Mouse (Mus musculus): ENCODE data around the gene Hydin. TPM values are rescaled to one million over a fixed set of nuclear protein-coding genes. Genes with fewer than 3 reads are reported as not detected.

Gene Hydin
- polyA plus RNA-seq, 1 experiment from 2014 or later = 0.52 TPM

GRCm38 (mm10) chr8:110253986-110254385 is 12.8 kb upstream of the Hydin start:
- H3K4me2 ChIP-seq (ENCODE audit: low read length) = no peak overlapping the region
- 83% methylated on average over 4 of the region's 4 CpGs for WGBS
- no peaks in the 10 kb centered on the region for H3K36me3 ChIP-seq (ENCODE audit: control insufficient read depth, insufficient read depth)

GRCm38 (mm10) chr8:110265796-110266305 is 926 bp upstream of the Hydin start:
- no peak for ATAC-seq
- Histone ChIP-seq H3K4me2 (ENCODE audit: low read length) (no peak overlapping the region), H3K4me3 (replicated peaks; ENCODE audit: low read length) (no peak overlapping the region), H3K4me1 (replicated peaks; ENCODE audit: control insufficient read depth, insufficient read depth, low read length) (peaks cover 6% of the 10 kb centered on the region), H3K36me3 (ENCODE audit: control insufficient read depth, insufficient read depth) (no peaks in the 10 kb centered on the region), H3K9ac (replicated peaks; ENCODE audit: low read depth, low read length) (no peak overlapping the region), H3K27me3 (replicated peaks; ENCODE audit: control insufficient read depth, insufficient read depth, low read length) (no peaks in the 10 kb centered on the region), H3K27ac (ENCODE audit: low read length) (no peak overlapping the region), H3K9me3 (ENCODE audit: control insufficient read depth, low read length) (no peaks in the 10 kb centered on the region)
- WGBS = 67% methylated on average over 11 of the region's 11 CpGs

More at GRCm38 (mm10) chr8:110253986-110254385, 12.8 kb upstream of the Hydin start:
- Histone ChIP-seq H3K27me3 (replicated peaks; ENCODE audit: control insufficient read depth, insufficient read depth, low read length) (no peaks in the 10 kb centered on the region), H3K27ac (ENCODE audit: low read length) (no peak overlapping the region), H3K4me3 (replicated peaks; ENCODE audit: low read length) (no peak overlapping the region), H3K9me3 (ENCODE audit: control insufficient read depth, low read length) (no peaks in the 10 kb centered on the region), H3K9ac (replicated peaks; ENCODE audit: low read depth, low read length) (no peak overlapping the region), H3K4me1 (replicated peaks; ENCODE audit: control insufficient read depth, insufficient read depth, low read length) (no peaks in the 10 kb centered on the region)
- no peak for ATAC-seq

- no peaks in the 10 kb centered on the region for H3K9me3 ChIP-seq (ENCODE audit: control insufficient read depth, low read length)
- ATAC-seq = peak; percentile 32; the same call in 1 of the 2 replicates
- no peak overlapping the region for H3K27ac ChIP-seq (ENCODE audit: low read length)
- peak overlapping the region; percentile 37 for H3K4me3 ChIP-seq (replicated peaks; ENCODE audit: low read length)
- H3K36me3 ChIP-seq (ENCODE audit: control insufficient read depth, insufficient read depth) = no peaks in the 10 kb centered on the region
- H3K9ac ChIP-seq (replicated peaks; ENCODE audit: low read depth, low read length) = peak overlapping the region; percentile 29; the same call in 1 of the 2 replicates
- H3K4me2 ChIP-seq (ENCODE audit: low read length) = peak overlapping the region; percentile 48
- no peaks in the 10 kb centered on the region for H3K27me3 ChIP-seq (replicated peaks; ENCODE audit: control insufficient read depth, insufficient read depth, low read length)
- WGBS = 6% methylated on average over 12 of the region's 12 CpGs
- peaks cover 6% of the 10 kb centered on the region for H3K4me1 ChIP-seq (replicated peaks; ENCODE audit: control insufficient read depth, insufficient read depth, low read length)
Measured at GRCm38 (mm10) chr8:110267268-110267667, 491 bp downstream of the Hydin start.

- 91% methylated on average over 4 of the region's 4 CpGs for WGBS
- H3K4me1 ChIP-seq (replicated peaks; ENCODE audit: control insufficient read depth, insufficient read depth, low read length) = peaks cover 15% of the 10 kb centered on the region
Measured at GRCm38 (mm10) chr8:110270659-110271058, 3.9 kb downstream of the Hydin start.

GRCm38 (mm10) chr8:110273394-110273793 is 6.6 kb downstream of the Hydin start:
- Histone ChIP-seq H3K4me2 (ENCODE audit: low read length) (no peak overlapping the region), H3K27ac (ENCODE audit: low read length) (no peak overlapping the region), H3K27me3 (replicated peaks; ENCODE audit: control insufficient read depth, insufficient read depth, low read length) (no peaks in the 10 kb centered on the region), H3K4me1 (replicated peaks; ENCODE audit: control insufficient read depth, insufficient read depth, low read length) (peaks cover 12% of the 10 kb centered on the region), H3K9me3 (ENCODE audit: control insufficient read depth, low read length) (peaks cover 2% of the 10 kb centered on the region; the same call in 1 of the 2 replicates), H3K36me3 (ENCODE audit: control insufficient read depth, insufficient read depth) (no peaks in the 10 kb centered on the region), H3K9ac (replicated peaks; ENCODE audit: low read depth, low read length) (no peak overlapping the region), H3K4me3 (replicated peaks; ENCODE audit: low read length) (no peak overlapping the region)
- no peak for ATAC-seq
- WGBS = 64% methylated on average over 2 of the region's 2 CpGs

More at GRCm38 (mm10) chr8:110270659-110271058, 3.9 kb downstream of the Hydin start:
- no peak overlapping the region for H3K27ac ChIP-seq (ENCODE audit: low read length)
- no peak overlapping the region for H3K4me3 ChIP-seq (replicated peaks; ENCODE audit: low read length)
- H3K9me3 ChIP-seq (ENCODE audit: control insufficient read depth, low read length) = no peaks in the 10 kb centered on the region
- H3K4me2 ChIP-seq (ENCODE audit: low read length) = no peak overlapping the region
- no peaks in the 10 kb centered on the region for H3K27me3 ChIP-seq (replicated peaks; ENCODE audit: control insufficient read depth, insufficient read depth, low read length)
- H3K36me3 ChIP-seq (ENCODE audit: control insufficient read depth, insufficient read depth) = no peaks in the 10 kb centered on the region
- H3K9ac ChIP-seq (replicated peaks; ENCODE audit: low read depth, low read length) = no peak overlapping the region
- no peak for ATAC-seq

GRCm38 (mm10) chr8:110275465-110276258 is 8.9 kb downstream of the Hydin start:
- peak overlapping the region; percentile 58 for H3K27ac ChIP-seq (ENCODE audit: low read length)
- H3K4me3 ChIP-seq (replicated peaks; ENCODE audit: low read length) = peak overlapping the region; percentile 7; the same call in 1 of the 2 replicates
- H3K36me3 ChIP-seq (ENCODE audit: control insufficient read depth, insufficient read depth) = no peaks in the 10 kb centered on the region
- peaks cover 2% of the 10 kb centered on the region; the same call in 1 of the 2 replicates for H3K9me3 ChIP-seq (ENCODE audit: control insufficient read depth, low read length)
- 20% methylated on average over 21 of the region's 21 CpGs for WGBS
- H3K9ac ChIP-seq (replicated peaks; ENCODE audit: low read depth, low read length) = no peak overlapping the region
- no peaks in the 10 kb centered on the region for H3K27me3 ChIP-seq (replicated peaks; ENCODE audit: control insufficient read depth, insufficient read depth, low read length)
- peak; percentile 87 for ATAC-seq
- peak overlapping the region; percentile 42 for H3K4me2 ChIP-seq (ENCODE audit: low read length)
- peaks cover 12% of the 10 kb centered on the region for H3K4me1 ChIP-seq (replicated peaks; ENCODE audit: control insufficient read depth, insufficient read depth, low read length)

GRCm38 (mm10) chr8:110276259-110276560 is 9.4 kb downstream of the Hydin start:
- Histone ChIP-seq H3K4me3 (replicated peaks; ENCODE audit: low read length) (no peak overlapping the region), H3K9me3 (ENCODE audit: control insufficient read depth, low read length) (peaks cover 2% of the 10 kb centered on the region; the same call in 1 of the 2 replicates), H3K4me2 (ENCODE audit: low read length) (no peak overlapping the region), H3K9ac (replicated peaks; ENCODE audit: low read depth, low read length) (no peak overlapping the region), H3K36me3 (ENCODE audit: control insufficient read depth, insufficient read depth) (no peaks in the 10 kb centered on the region), H3K27ac (ENCODE audit: low read length) (peak overlapping the region; percentile 58), H3K4me1 (replicated peaks; ENCODE audit: control insufficient read depth, insufficient read depth, low read length) (peaks cover 12% of the 10 kb centered on the region), H3K27me3 (replicated peaks; ENCODE audit: control insufficient read depth, insufficient read depth, low read length) (no peaks in the 10 kb centered on the region)
- 33% methylated on average over 1 of the region's 1 CpGs for WGBS
- no peak for ATAC-seq

GRCm38 (mm10) chr8:110312715-110313114 is 45.9 kb downstream of the Hydin start:
- no peaks in the 10 kb centered on the region for H3K36me3 ChIP-seq (ENCODE audit: control insufficient read depth, insufficient read depth)
- no peak overlapping the region for H3K4me2 ChIP-seq (ENCODE audit: low read length)
- no peaks in the 10 kb centered on the region for H3K9me3 ChIP-seq (ENCODE audit: control insufficient read depth, low read length)
- no peak for ATAC-seq
- no peaks in the 10 kb centered on the region for H3K4me1 ChIP-seq (replicated peaks; ENCODE audit: control insufficient read depth, insufficient read depth, low read length)
- no peaks in the 10 kb centered on the region for H3K27me3 ChIP-seq (replicated peaks; ENCODE audit: control insufficient read depth, insufficient read depth, low read length)
- H3K9ac ChIP-seq (replicated peaks; ENCODE audit: low read depth, low read length) = no peak overlapping the region
- no peak overlapping the region for H3K4me3 ChIP-seq (replicated peaks; ENCODE audit: low read length)
- 83% methylated on average over 2 of the region's 2 CpGs for WGBS
- H3K27ac ChIP-seq (ENCODE audit: low read length) = no peak overlapping the region

- no peak overlapping the region for H3K4me3 ChIP-seq (replicated peaks; ENCODE audit: low read length)
- no peak overlapping the region for H3K27ac ChIP-seq (ENCODE audit: low read length)
- WGBS = 63% methylated on average over 7 of the region's 7 CpGs
- H3K4me1 ChIP-seq (replicated peaks; ENCODE audit: control insufficient read depth, insufficient read depth, low read length) = no peaks in the 10 kb centered on the region
- H3K9ac ChIP-seq (replicated peaks; ENCODE audit: low read depth, low read length) = no peak overlapping the region
- no peak for ATAC-seq
- H3K36me3 ChIP-seq (ENCODE audit: control insufficient read depth, insufficient read depth) = no peaks in the 10 kb centered on the region
- H3K9me3 ChIP-seq (ENCODE audit: control insufficient read depth, low read length) = no peaks in the 10 kb centered on the region
- H3K4me2 ChIP-seq (ENCODE audit: low read length) = no peak overlapping the region
- no peaks in the 10 kb centered on the region for H3K27me3 ChIP-seq (replicated peaks; ENCODE audit: control insufficient read depth, insufficient read depth, low read length)
Measured at GRCm38 (mm10) chr8:110315826-110316225, 49.0 kb downstream of the Hydin start.

Measured in forebrain, embryonic 16.5 days (tissue).